Mouse (Mus musculus): ENCODE results near the gene Btg3. TPM values are rescaled to one million over a fixed set of nuclear protein-coding genes. Genes with fewer than 3 reads are reported as not detected.

The Btg3 gene
- polyA plus RNA-seq, 1 experiment = 18.2 TPM

DNA sequence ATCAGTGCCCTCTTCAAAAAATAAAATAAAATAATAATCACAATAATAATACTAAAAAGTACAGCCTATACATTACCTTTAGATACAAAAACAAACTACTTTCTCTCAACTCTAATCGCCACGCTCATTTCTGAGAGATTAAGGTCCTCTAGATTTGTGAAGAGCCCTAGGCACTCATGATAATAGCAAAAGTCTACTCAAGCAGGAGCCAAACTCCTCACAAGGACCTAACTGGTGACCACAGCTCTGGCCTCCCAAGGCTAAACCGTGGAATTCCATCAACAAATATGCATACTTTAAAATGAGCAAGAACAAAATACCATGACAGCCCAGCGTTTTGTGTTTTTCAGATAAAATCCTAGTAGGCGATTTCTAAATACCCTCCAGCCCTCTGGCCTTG lies 4.2 kb downstream of the Btg3 start:
- no peak for TF ChIP-seq GATA1 (IDR thresholded peaks at IDR 0.05; ENCODE audit: low read length)

DNA sequence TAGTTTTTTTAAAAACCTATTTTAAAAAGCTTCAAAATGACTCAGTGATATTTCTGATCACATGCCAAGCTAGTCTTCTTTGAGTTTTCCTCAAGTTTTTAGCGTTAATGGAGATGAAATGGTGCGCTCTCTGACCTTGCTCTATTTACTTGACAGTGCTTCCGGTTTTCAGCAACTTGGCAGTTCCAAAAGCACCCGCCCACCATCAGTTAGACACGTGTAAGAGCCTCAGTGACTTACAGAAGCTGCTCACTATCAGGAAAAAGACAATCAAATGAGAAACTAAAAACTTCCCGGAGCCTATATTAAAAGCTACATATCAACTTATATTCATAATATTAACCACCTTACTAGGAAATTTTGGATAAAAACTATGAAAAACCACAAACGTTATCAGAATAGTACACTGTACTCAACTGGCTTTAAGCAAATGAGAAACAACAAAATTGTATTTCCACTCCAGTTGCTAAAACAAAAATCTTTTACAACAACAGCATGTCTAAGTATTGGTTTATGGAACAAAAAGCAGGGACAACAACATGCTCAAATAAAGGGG lies 5.4 kb downstream of the Btg3 start:
- no peak for TF ChIP-seq GATA1 (IDR thresholded peaks at IDR 0.05; ENCODE audit: low read length)

DNA sequence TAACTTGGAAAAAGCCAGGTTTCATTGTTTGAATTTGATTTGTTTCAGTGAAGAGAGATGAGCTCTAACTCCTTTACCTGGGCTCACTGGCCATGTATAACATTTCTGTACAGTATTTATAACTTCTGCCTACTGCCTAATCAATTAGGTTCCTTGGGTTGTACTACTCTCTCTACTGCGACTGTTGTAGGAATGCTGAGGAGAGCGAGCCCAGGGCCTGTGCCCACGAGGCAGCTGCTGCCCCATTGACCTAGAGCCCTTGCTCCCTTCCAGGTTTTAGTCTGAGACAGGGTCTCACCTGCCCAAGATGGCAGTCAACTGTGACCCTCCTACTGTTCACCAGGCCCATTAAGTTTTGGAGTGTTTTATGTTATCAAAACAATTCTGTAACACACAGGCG lies 15.5 kb downstream of the Btg3 start:
- TF ChIP-seq GATA1 (IDR thresholded peaks at IDR 0.05; ENCODE audit: low read length) = no peak

DNA sequence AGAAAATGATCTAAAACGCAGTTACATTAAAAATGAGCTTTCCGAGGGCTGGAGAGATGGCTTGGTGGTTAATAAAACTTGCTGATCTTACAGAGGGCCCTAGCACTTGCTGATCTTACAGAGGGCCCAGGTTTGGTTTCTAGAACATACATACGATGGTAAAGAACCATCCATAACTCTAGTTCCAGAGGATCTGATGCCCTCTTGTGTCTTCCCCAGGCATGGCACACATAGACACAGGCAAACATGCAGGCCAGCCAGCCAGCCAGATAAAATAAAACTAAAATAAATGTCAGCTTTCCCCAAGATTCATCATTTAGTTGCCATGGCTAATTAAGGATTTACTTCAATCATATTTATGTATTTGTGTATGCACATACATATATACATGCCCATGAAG lies 19.2 kb downstream of the Btg3 start:
- TF ChIP-seq GATA1 (IDR thresholded peaks at IDR 0.05; ENCODE audit: low read length) = no peak

DNA sequence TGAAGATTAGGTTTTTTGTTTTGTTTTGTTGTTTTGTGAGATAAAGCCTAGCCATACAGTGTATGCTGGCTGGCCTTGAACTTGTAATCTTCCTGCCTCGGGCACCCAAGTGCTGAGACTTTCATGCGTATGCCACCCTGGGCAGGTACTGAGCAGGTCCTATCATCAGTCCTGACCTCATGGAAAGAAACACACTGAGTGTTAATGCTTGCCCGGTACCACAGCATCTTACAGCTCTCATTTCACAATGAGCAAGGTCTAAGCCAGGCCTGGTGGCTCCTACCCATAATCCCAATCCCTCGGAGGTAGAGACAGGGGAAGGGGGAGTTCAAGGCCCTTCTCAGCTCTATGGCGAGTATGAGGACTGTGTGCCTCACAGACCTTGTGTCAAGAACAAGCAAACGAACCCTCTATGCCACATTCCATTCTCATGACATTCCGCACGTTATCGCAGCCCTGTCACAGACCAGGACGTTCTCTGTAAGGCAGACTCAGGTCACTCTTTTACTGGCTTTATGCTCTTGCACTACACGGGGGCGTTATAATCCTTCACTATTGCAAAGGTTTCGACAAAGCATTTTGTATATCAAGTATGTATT lies 29.6 kb downstream of the Btg3 start:
- no peak for TF ChIP-seq GATA1 (IDR thresholded peaks at IDR 0.05; ENCODE audit: low read length)

DNA sequence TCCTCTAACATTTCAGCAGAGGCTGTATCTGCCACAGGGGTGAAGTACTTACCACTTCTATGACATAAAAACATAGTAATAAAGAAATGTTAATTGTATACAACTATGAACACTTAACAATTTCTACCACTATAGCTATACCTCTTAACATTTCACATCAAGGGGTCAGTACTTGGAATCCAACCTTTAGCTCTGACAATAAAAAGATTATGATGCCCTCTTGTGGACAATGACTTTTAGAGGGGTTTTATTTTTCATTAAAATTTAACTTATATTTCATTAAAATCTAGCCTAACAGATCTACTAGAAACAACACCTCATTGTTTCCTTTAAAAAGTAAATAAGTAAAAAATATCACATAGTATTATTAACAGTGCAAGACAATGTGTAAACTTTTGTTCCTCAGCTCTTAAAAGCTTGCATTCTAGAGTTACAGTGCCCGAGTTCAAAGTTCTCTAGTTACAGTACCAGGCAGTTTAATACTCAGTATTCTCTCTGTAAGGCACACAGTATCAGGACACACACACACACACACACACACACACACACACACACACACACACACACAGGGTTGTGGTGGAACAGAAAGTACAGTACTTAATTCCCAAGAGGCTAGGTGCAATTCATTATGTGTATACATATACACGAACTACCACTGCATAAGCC lies 30.2 kb downstream of the Btg3 start:
- no peak for TF ChIP-seq GATA1 (IDR thresholded peaks at IDR 0.05; ENCODE audit: low read length)

DNA sequence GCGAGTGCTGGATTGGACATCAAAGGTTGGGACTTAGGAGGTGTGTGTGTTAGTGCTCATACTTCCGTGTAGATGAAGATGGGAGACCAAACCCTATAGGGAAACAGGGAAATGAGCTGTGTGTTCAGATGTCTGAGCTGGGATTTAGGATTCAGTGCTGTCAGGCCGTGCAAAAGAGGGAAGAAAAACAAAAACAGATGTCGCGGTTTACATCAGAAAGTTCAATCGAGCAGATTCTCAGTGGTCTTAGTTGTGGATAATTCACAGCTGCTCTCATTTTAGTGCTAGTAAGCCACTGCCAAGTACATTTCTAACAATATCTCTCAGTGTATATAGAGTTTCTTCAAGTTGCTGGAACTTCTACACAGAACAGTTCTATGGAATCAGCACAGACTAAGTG lies 33.2 kb downstream of the Btg3 start:
- TF ChIP-seq GATA1 (IDR thresholded peaks at IDR 0.05; ENCODE audit: low read length) = no peak

DNA sequence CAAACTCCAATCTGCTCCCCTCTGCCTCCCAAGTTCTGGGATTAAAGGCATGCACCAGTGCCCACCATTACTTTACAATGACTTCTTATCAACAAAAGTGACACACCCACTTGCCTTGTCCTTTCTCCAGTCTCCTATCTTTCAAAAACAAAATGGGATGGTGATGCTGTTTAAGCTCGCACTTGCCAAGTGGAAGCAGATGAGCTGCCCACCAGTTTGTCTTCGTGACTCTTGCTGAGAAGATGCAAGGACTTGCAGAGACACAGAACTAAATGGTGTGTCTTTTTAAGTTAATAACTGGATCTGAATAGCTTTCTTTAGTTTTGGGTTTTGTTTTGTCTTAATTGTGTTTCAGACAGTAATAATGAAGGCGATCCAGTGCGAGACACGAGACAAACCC lies 34.2 kb downstream of the Btg3 start:
- no peak for TF ChIP-seq GATA1 (IDR thresholded peaks at IDR 0.05; ENCODE audit: low read length)

DNA sequence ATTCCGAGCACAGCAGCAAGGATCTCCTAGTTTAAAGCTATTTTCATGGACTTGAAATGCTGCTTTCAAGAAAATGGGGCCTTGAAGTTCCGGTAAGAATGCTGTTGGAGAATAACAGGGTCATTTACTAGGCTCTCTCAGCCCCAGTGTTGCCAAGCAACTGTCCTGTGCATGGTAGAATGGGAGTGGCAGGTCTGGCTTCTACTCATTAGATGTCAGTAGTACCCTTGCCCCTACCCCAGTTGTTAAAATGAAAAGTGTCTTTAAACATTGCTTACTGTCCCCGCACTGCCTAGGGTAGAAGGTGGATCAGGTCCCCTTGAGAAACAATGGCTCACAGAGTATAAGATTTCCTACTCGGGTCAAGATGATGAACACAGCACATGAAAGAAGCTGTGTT lies 35.6 kb downstream of the Btg3 start:
- no peak for TF ChIP-seq GATA1 (IDR thresholded peaks at IDR 0.05; ENCODE audit: low read length)

DNA sequence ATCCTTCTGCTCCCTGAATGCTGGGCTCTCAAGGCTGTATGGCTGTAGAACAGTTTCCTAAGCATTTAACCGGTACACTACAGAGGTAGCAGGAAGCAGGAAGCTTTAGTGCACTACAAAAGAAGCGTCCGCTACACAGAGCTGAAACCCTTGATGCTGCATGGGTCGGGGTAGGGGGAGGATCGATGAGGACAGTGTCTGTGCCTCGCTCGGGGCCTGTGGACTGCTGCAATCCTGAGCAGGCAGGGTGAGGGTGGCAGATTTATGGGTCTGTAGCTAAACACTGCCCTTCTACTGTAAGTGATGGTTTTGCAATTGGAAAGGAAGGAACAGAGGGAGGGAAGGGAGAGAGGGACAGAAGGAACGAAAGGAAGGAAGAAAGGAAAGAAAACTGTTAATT lies 39.8 kb downstream of the Btg3 start:
- TF ChIP-seq GATA1 (IDR thresholded peaks at IDR 0.05; ENCODE audit: low read length) = no peak

DNA sequence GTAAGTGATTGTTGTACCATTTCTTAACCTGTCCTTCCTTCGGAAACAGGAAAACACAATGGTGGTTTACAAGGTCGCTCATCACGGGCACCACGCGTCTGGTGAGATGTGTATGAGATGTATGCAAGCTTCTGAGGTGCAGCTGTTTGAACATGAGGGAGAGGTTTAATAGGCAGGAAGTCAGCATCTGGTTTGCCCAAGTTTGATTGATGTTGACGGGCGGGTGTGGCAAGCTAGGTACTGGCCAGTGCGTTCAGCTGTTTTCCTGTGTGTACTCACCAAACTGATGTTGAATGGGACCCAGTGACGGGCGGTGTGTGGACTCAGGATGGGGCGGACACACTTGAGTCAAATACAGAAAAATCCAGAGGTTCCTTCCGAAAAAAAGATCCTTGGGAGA lies 49.0 kb downstream of the Btg3 start:
- no peak for TF ChIP-seq GATA1 (IDR thresholded peaks at IDR 0.05; ENCODE audit: low read length)

DNA sequence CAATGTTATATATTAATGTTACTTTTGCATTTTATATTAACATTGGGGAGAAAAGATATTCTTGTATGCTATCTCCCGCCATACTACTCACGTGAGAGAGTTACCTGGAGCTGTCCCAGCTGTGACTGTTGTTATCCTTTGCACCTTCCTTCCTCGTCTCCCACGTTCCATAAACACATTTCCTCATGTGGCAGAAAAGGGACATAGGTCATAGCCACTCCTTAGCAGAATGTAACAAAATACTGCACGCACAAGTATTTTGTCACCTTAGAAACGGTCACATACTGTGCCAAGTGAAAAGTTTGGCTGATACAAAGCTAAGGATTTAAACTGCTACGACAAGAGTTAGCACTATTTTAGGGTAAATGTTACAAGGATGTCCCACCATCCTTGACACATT lies 49.4 kb downstream of the Btg3 start:
- TF ChIP-seq GATA1 (IDR thresholded peaks at IDR 0.05; ENCODE audit: low read length) = no peak

DNA sequence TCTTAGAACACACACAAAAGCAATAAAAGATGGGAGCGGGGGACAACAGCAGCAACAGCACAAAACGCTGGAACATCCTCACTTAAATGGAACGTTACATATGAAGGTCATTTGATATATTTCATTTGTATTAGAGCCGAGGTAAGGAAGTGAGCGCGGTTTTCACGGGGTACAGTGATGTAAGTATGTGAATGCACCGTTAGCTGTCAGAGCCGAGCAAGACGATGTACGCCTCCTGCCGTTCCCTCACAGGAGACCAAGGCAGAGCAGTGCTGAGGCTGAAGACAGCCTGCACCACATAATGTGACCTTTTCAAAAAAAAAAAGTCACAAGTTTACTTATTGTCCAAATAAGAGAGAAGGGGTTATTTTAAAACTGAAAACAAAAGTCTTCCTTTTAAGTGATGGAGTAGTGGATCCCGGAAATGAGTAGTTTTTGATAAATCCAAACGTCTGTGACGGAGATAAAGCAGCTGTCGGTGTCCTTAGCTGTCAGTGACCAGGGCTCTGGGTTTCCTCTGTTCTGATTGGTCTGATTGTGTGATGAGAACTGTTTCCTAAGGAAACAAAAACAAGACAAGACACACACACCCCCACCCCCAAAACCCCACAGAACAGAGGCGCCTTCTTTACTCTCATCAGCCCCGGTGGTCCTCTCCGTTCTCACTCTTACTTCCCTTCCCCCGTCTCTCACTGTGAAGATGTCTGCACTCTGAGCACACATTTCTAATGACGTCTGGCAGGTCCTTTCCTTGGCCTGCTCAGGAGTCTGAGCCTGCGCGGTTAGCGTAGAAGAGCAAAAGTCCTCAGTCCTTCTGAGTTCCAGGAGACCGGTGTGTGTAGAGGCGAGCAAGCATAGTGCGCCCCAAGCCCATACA lies 50.8 kb downstream of the Btg3 start:
- TF ChIP-seq GATA1 (IDR thresholded peaks at IDR 0.05; ENCODE audit: low read length) = no peak

DNA sequence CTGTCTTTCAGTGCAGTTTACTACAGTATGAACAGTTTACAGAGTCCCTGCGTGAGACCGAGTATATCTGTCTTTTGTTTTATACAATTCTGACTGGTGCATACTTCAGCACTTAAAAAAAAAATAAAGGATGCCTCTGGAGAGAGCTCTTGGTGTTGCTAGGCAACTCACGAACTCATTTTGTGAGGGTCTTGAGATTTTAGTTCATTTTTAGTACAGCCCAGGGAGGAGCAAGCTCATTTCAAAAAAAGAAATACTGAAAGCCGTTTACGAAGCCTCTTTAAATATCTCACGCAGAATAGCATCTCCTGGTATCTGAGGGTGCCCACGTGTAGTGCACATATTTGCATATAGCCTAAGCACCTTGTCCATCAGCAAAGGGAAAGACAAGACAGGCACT lies 54.9 kb downstream of the Btg3 start:
- TF ChIP-seq GATA1 (IDR thresholded peaks at IDR 0.05; ENCODE audit: low read length) = no peak

DNA sequence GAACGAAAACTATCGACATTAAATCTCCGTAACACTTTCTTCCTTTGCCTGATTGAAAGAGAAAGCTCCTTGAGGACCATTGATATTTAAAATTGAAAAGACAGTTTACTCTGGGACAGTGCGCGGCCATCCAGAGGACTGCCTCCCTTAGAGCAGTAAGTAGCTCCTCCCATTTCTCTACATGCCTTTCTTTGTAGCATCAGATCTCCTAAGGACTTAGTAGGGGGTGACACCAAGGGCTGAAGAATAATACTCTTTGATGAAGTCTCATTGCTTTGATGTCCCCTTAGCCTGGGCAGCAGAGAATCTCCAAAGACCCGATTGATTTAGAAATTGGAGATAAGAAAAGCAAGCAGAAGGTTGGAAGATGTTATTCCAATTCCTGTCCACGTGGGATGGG lies 55.4 kb downstream of the Btg3 start:
- TF ChIP-seq GATA1 (IDR thresholded peaks at IDR 0.05; ENCODE audit: low read length) = no peak

DNA sequence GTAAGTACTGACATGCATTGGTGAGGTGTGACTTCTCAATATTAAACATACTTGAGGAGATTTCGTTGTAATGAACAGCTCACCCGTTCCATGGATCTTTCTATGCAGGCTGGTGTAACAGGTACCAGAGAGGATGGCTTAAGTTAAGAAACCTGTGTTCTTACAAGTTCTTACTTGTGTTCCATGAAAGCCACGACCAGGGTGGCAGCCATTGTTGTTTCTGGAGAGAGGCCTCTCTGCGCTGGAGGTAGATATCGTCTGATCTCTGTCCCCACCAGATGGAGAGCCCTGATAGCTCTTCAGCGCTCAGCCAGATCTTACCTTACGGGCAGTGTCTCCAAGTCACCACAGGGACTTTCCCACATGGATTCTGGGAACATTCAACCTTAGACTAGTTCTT lies 57.3 kb downstream of the Btg3 start:
- TF ChIP-seq GATA1 (IDR thresholded peaks at IDR 0.05; ENCODE audit: low read length) = no peak

Data from G1E-ER4 (cell line).